Mouse (Mus musculus): Measurements from ENCODE around the gene Rhobtb3.
"Not testable (repeated sequence)": the region's sequence is repeated elsewhere in the genome, so short reads cannot be mapped to it uniquely, and the experiment has no call there.

DNA sequence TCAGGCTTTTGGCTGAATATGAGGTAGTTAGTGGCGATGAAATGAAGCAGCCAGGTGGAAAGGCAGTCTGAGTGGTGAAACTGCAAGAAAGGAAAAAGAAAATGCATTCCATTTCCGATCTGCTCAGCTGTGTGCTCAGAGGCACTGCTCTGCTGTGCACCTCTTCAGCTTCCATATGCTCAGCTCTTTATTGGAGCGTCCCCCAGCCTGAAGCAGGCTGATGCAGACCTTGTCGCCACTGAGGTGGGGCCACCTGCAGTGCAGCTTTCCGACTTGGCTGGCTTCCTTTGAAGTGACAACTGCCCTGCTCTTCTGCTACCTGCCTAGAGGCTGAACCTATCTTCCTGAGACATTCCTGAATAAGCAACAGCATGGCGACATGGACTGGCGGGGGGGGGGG is 67.5 kb downstream of the Rhobtb3 start:
- TF ChIP-seq CTCF, EP300 (IDR thresholded peaks at IDR 0.05; ENCODE audit: low read depth): not testable (repeated sequence)

All from liver, embryonic 14.5 days (tissue).